Mouse (Mus musculus) brown adipose tissue, adult 24 weeks (tissue): ENCODE data around the gene Macrod1. TPM values are rescaled to one million over a fixed set of nuclear protein-coding genes. Genes with fewer than 3 reads are reported as not detected.

Experiments used
- H3K27ac ChIP-seq: fragments of 200-500 bp; replicated peaks from 2 replicates; pipeline ENCODE4 v1.5.1; 2012; ENCODE audit warnings: low read depth, mild to moderate bottlenecking, low read length
- H3K4me1 ChIP-seq: fragments of 200-500 bp; 2 replicates; pipeline ENCODE4 v1.6.1; 2012; ENCODE audit warnings: low read length, mixed read lengths; ENCODE audit not compliant: control insufficient read depth, insufficient read depth, insufficient read length
- H3K4me3 ChIP-seq: fragments of 200-500 bp; 2 replicates; pipeline ENCODE4 v1.5.1; 2012; ENCODE audit warnings: low read depth, mild to moderate bottlenecking, low read length, moderate library complexity; ENCODE audit not compliant: insufficient read depth
- polyA plus RNA-seq: library from polyadenylated mRNA; stranded (reverse); fragments of >200 nt; gene quantifications from 2 replicates; pipeline ENCODE4 v1.2.4, GENCODE M21; 2012; ENCODE audit not compliant: missing spikeins, insufficient read depth, insufficient read length

The Macrod1 gene
- polyA plus RNA-seq, 1 experiment = 155 TPM

DNA sequence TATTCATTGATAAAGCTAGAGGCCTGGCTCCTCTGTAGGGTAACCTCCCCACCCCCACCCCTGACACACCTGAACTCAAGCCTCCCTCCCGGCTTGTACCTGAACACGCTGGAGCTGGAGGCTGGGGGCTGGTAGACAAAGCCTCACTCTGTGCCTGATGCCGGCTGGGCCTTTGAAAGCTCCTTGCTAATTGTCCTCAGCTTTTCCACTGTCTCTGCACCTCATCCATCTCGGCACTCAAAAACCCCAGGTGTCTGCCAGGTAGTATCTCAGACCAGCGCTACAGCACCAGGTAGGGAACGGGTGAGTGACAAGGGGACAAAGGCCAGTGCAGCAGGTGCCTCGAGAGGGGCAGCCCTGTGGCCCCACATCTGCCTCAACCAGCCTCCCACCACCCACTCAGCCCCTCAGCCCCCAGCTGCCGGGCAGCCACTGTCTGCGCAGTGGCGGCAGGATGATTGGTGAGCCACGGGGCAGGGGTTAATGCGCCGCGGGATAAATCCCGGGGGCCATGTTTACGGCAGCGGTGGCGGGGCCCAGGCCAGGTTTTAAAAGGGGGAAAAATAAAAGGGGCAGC is 129.2 kb downstream of the Macrod1 start:
- H3K27ac ChIP-seq = no peak overlapping the region
- peaks cover 6% of the 10 kb centered on the region for H3K4me1 ChIP-seq
- H3K4me3 ChIP-seq = no peak overlapping the region

DNA sequence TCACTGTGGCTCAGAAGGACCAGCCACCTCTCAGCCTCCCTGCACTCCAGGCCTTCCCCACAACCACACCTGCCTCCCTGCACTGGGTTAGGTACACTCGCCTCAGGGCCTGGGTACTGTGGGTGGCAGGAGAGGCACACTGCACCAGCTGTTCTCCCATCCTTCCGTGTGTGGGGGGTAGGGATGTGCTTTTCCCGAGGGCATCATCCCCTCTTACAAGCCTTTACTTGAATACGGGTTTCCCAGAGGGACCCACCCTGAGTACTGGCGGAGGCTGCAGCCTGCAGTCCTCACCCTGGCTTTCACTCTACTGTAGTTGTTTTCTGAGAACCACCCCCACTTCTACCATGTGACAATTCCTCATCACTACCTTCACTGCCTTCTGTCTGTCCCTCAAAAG is 130.5 kb downstream of the Macrod1 start:
- Histone ChIP-seq H3K4me1 (peaks cover 2% of the 10 kb centered on the region; the same call in 1 of the 2 replicates), H3K27ac (no peak overlapping the region), H3K4me3 (no peak overlapping the region)

- Histone ChIP-seq H3K4me1 (no peaks in the 10 kb centered on the region), H3K27ac (no peak overlapping the region), H3K4me3 (no peak overlapping the region)
Observed at GRCm38 (mm10) chr19:7189026-7189425, 132.4 kb downstream of the Macrod1 start.

GRCm38 (mm10) chr19:7190986-7191385 is 134.4 kb downstream of the Macrod1 start:
- no peak overlapping the region for H3K27ac ChIP-seq

DNA sequence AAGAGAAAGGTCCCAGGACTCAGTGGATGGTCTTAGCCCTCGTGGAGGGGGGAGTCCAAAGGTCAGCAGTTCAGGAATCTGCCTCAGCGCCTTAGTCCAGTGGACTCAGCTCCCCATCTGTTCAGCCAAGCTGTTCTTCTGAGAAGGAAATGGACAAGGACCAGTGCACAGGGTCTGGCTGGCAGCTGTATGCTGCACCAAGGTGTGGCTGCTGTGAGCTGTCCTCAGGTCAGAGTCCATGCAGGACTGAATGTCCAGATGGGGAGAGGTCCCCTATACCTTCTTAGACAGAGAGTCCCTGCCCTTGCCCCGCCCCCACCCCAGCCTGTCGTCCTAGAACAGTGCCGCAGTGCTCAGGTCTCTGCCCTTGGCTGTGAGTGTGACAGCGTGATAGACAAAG is 135.0 kb downstream of the Macrod1 start:
- no peaks in the 10 kb centered on the region; the same call in 1 of the 2 replicates for H3K4me1 ChIP-seq
- no peak overlapping the region for H3K27ac ChIP-seq

More at GRCm38 (mm10) chr19:7190986-7191385, 134.4 kb downstream of the Macrod1 start:
- Histone ChIP-seq H3K4me3 (no peak overlapping the region), H3K4me1 (no peaks in the 10 kb centered on the region)

GRCm38 (mm10) chr19:7192561-7192967 is 136.0 kb downstream of the Macrod1 start:
- Histone ChIP-seq H3K4me1 (no peaks in the 10 kb centered on the region; the same call in 1 of the 2 replicates), H3K4me3 (no peak overlapping the region), H3K27ac (no peak overlapping the region)

More for the DNA sequence above, 135.0 kb downstream of the Macrod1 start:
- H3K4me3 ChIP-seq = no peak overlapping the region

- Histone ChIP-seq H3K4me3 (no peak overlapping the region), H3K27ac (no peak overlapping the region), H3K4me1 (no peaks in the 10 kb centered on the region; the same call in 1 of the 2 replicates)
Observed at GRCm38 (mm10) chr19:7195900-7196728, 139.5 kb downstream of the Macrod1 start.

DNA sequence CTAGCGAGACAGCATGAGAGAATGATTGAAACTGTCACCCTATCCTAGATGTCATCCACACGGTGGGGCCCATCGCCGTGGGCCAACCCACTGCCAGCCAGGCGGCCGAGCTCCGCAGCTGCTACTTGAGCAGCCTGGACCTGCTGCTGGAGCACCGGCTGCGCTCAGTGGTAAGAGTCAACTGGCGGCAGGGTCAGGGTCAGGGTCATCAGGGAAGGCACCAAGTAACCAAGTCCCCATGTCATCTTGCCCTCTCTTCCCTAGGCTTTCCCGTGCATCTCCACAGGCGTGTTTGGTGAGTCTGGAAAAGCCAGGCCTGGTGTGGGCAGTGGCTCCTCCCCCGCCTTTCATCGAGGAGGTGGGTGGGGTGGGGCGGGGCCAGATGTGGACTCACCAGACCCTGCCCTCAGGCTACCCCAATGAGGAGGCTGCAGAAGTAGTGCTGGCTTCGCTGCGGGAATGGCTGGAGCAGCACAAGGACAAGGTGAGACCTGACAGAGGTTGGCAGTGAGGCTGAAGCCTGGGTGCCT is 140.2 kb downstream of the Macrod1 start:
- Histone ChIP-seq H3K4me1 (no peaks in the 10 kb centered on the region; the same call in 1 of the 2 replicates), H3K4me3 (no peak overlapping the region), H3K27ac (no peak overlapping the region)

- no peak overlapping the region for H3K27ac ChIP-seq
Observed at GRCm38 (mm10) chr19:7197445-7197844, 140.8 kb downstream of the Macrod1 start.

DNA sequence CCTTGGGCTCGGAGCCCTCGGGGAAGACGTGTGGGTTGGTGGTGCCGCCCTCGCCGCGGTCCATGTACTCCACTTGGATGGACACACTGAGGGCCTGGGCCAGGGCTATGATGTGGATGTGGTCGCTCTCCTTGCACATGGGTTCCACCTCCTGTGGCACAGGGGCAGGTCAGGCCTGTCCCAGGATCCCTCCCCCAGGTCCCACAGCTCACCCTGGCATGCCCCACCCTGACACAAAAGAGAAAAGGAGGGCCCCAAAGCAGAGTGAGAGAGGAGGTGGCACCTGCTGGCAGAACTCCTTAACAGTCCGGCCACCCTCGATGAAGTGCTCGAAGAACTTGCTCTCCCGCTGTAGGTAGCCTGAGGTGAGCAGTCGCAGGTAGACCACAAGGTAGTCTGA is 142.5 kb downstream of the Macrod1 start:
- Histone ChIP-seq H3K4me1 (no peaks in the 10 kb centered on the region; the same call in 1 of the 2 replicates), H3K27ac (no peak overlapping the region), H3K4me3 (no peak overlapping the region)

More at GRCm38 (mm10) chr19:7197445-7197844, 140.8 kb downstream of the Macrod1 start:
- Histone ChIP-seq H3K4me1 (no peaks in the 10 kb centered on the region; the same call in 1 of the 2 replicates), H3K4me3 (no peak overlapping the region)

GRCm38 (mm10) chr19:7200427-7200826 is 143.8 kb downstream of the Macrod1 start:
- Histone ChIP-seq H3K4me1 (peaks cover 4% of the 10 kb centered on the region), H3K27ac (no peak overlapping the region), H3K4me3 (no peak overlapping the region)

- H3K27ac ChIP-seq = peak overlapping the region; percentile 71; the same call in 1 of the 2 replicates
- peaks cover 4% of the 10 kb centered on the region; the same call in 1 of the 2 replicates for H3K4me1 ChIP-seq
- H3K4me3 ChIP-seq = peak overlapping the region; percentile 86
Observed at GRCm38 (mm10) chr19:7204898-7205297, 148.3 kb downstream of the Macrod1 start.

DNA sequence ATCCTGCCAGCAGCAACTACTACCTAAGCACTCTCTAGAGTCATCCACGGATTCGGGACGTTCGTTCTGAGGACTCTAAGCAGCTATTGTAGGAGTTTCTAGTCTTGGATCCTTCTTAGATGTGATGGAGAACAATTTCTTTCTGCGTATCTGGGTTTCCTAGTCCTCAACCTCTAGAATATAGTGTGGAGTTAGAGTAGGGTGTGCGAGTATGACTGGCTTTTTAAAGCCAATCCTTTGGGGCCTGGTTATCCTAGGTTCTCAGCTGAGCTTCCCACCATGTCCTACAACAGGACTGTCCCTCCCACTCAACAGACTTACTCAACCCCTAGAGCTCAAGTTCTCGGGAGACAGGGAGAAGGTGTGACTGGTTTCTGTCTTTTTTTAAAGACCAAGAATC is 148.7 kb downstream of the Macrod1 start:
- peak overlapping the region; percentile 86 for H3K4me3 ChIP-seq
- peak overlapping the region; percentile 71 for H3K27ac ChIP-seq
- peaks cover 4% of the 10 kb centered on the region; the same call in 1 of the 2 replicates for H3K4me1 ChIP-seq

DNA sequence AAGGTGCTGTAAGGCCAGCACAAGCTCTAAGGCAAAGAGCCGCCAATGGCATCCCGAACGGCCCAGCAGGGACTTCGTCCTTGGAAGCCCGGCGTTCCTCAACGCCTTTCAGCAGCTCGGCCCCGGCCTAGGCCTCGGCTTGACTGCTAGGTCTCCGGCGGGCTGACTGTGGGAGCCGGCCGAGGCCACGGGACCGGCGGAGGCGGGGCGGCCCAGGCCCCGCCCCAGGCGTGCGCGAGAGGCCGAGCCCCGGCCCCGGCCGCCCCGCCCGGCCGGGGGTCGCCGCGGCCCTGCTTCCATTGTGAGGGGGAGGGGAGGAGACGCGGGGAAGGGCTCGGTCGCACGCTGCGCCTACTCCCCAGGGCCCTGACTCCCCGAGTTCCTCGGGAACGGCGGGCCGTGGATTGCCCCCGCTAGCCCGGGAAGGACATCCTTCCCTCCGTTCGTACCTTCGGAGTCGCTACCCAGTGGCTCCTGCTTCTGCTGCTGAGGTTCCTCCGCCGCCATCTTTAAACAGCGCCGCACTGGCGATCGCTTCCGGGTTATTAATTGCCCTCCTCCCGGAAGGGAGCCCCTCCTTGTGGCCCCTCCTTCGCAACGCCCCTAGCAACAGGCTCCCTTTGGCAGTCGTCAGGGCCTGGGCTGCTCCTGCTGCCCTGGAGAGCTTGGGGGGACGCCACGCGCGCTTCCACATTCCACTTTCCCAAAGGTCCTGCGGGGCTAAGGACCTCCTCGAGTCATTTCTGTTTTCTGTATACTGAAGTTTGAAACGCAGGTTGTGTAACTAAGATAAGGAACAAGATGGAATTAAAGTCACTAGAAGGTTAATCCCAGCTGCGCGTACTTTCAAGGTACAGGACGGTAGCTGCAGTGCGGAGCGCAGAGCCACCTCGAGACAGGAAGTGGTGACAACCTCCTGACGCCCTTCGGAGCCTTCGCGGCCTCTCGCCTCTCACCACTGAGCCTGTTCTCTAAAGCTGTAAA is 149.4 kb downstream of the Macrod1 start, which contains the start of gene Otub1:
Otub1 (minus strand) TSS at position 564 of the 984 bp plus-strand sequence.
- peaks cover 4% of the 10 kb centered on the region; the same call in 1 of the 2 replicates for H3K4me1 ChIP-seq
- H3K4me3 ChIP-seq = peak within 1 kb of the TSS; percentile 86
- H3K27ac ChIP-seq = peak within 1 kb of the TSS; percentile 85
